Mouse (Mus musculus) lung, postnatal 4 days (tissue): ENCODE results near the gene Cyp2d22.

Experiments
- DNase-seq, 2 experiments: peaks; one replicate each; pipeline ENCODE4 v3.0.0; 2021

Gene Cyp2d22

DNA sequence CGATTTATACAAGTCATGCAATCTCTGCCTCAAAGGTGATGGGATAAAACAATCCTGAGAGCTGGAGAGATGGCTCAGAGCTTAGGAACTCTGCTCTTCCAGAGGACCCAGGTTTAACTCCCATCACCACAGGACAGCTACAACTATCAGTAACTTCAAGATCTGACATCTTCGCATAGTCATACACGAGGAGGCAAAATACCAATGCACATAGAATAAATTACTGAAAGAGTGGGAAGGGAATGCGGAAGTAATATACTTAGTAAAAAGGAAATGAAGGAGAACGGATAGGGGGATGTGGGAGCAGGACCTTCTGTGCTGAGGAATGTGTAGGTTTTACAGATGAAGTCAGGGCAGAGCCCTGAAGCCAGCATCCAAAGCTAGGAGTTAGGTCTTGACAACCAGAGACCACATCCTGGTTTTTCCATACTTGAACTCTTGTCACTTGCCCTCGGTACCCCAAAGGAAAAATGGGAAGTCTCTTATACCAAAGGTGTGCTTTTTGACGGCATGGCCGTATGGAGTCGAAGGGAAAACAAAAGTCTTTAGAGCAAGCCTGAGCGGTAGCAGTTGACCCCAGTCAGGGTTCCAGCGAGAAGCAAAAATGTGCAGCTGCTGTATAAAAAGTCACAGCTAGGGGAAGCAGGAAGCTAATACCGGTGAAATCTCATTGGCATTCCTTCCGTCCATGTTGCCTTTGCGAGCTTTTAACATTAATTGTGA lies 33.3 kb downstream of the Cyp2d22 start:
- no peak for DNase-seq

GRCm38 (mm10) chr15:82345820-82346470 lies 34.1 kb downstream of the Cyp2d22 start:
- peak; percentile 98 to 99 for DNase-seq

DNA sequence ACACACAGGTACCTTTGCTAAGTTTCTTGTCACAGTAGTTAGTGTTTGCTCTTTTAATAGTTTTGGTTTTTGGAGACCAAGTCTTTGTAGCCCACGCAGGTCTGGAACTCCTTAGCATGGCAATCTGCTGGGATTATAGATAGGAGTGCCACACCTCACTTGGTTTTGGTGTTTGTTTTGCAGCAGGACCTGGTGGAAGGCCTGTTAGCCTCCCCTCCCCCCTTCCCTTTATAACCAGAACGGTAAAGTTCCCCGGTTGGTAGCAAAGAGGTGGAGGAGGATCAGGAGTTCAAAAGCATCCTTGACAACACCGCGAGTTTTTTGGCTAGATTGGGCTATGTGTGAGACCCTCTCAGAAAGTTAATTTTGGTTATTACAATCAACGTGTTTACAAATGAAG lies 35.1 kb downstream of the Cyp2d22 start:
- DNase-seq: no peak

- DNase-seq: peak in 1 of 2 experiments; percentile 29
Measured at GRCm38 (mm10) chr15:82343368-82344287, 36.4 kb downstream of the Cyp2d22 start.

GRCm38 (mm10) chr15:82342543-82342935 lies 37.5 kb downstream of the Cyp2d22 start:
- DNase-seq: no peak

DNA sequence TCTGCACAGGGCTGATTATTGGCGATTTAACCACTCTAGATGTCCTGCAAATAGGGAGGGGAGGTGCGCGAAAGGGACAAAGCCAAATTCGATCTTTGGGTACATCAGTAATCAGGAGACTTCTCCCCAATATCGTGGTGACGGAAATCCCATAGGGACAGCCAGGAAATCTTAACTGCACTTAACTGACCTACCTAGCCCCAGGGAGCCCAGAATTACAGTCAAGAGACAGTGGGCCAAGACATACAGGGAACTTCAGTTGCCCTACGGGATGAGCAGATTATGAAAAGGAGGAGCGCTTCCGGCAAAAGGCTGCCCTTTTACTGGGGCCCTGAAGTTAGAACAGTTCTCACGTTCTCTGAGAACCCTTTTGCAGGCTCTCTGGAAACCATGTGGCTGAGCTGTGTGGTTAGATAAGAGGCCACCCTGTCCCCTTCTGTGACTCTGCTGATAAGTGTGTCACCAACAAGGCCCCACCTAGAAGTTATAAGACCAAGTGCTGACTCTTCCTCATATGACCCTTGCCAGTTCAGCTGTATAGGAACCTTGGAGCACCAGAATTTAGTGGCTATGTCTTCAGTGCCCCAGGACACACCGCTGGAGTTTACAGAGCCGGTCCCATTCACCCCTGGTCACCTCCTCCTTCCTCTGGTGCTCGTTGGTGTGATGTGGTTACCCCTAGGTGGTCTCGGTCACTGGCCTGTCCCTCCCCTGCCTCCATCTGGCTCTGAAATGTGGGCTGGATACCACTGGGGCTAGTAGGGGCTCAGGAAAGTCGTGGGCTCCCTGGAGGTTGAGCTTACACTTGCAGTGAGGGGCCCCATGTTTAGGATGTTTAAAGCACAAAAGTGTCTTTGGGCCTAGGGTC lies 38.2 kb downstream of the Cyp2d22 start:
- no peak for DNase-seq

- DNase-seq: peak; percentile 73 to 82
Measured at GRCm38 (mm10) chr15:82341036-82341501, 39.0 kb downstream of the Cyp2d22 start.

DNA sequence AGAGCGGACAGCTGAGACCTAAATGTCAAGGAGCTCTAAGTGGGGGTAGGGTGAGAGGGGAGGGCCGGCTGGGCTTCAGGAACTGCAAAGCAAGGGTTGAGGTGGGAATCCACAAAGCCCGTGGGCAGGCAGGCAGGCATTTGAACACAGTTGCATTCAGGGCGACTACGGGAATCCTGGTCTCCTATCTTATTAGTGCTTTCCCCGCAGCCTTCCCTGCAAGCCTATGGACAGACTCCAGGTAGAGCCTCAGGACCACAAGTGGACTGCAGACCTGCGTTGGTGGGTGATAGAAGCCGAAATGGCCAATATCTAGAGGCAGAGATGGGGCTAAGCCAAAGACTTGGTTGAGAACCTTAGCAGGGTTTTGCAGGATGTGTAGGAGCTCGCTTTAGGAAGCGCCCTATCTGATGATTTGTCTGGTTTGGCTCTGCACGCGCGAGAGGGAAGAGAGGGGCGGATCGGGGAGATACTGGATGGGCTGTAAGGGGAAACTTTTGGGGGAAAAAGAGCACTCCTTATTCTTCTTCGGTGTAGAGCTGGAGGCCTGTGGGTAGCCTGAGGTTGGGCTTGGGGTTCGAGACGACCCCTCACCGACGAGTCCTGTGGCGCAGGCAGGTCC lies 39.5 kb downstream of the Cyp2d22 start:
- DNase-seq: no peak

DNA sequence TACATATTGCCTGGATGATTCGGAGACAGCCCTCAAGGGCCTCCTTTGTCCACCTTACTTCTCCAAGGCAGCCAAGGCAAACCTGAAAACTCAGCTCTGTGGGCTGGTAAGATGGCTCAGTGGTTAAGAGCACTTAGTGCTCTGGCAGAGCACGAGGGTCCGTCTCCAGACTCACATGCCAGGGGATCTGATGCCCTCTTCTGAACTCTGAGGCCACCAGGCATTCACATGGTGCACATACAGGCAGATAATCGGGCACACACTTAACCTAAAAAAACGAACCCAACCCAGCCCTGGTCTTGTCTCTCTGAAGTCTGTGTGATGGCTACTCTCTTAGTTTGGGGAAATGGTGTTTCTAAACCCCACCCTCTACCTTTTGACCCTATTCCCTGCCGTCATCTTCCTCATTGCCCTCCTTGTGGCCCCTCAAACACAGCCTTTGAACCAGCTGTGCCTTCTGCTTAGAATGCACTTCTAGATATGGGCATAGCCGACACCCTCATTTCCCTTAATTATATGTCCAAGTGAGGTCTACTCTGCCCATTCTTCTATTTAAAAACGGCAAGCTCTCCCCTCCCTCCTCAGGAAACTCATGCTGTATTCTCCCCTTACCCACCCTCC lies 40.3 kb downstream of the Cyp2d22 start:
- no peak for DNase-seq

- no peak for DNase-seq
Measured at GRCm38 (mm10) chr15:82339150-82339549, 40.9 kb downstream of the Cyp2d22 start.

- peak; percentile 97 to 98 for DNase-seq
Measured at GRCm38 (mm10) chr15:82338593-82339112, 41.4 kb downstream of the Cyp2d22 start, which contains the start of the genes Naga, Pheta2 and Smdt1. Gene Naga (minus strand): TSS chr15:82338925. Gene Pheta2 (plus strand): TSS chr15:82338942. Gene Smdt1 (plus strand): TSS chr15:82338959.

DNA sequence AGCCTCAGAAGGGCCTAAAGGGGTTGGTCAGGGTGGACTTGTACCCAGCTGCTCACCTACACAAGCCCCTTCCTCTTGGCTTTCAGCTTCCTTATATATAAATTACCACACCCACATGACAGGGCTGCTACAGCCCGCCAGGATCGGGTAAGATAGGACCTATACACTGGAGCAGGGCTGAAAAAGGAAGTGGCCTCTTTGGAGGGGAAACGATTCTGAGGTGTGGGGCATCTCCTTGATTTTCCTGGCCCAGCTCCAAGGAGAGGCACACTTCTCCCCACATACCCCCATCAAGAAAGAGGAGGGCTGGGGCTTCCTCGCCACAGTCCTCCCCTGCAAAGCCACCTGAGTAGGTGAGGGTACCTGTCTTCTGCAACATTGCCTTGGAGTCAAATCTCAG lies 42.2 kb downstream of the Cyp2d22 start:
- DNase-seq: peak in 1 of 2 experiments; percentile 28

GRCm38 (mm10) chr15:82336629-82337028 lies 43.4 kb downstream of the Cyp2d22 start:
- no peak for DNase-seq

GRCm38 (mm10) chr15:82335194-82335593 lies 44.9 kb downstream of the Cyp2d22 start:
- no peak for DNase-seq

DNA sequence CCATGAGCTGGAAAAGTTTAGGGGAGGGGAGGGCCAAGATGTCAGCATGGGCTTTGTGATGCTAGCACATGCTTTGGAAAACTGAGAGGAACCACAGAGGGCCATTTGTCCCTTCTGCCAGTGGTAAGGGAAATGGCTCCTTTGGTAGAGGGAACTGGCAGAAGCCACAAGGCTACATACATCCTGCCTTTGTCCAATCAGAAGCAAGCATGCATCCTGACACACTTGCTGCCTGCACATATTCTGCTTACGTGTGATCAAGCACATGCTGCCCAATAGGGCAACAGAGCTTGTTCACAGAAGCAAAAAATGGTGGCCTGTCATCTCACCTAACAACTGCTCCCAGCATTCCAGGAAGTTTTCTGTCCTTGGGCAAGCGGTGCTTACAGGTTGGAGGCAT lies 54.7 kb downstream of the Cyp2d22 start:
- DNase-seq: no peak

DNA sequence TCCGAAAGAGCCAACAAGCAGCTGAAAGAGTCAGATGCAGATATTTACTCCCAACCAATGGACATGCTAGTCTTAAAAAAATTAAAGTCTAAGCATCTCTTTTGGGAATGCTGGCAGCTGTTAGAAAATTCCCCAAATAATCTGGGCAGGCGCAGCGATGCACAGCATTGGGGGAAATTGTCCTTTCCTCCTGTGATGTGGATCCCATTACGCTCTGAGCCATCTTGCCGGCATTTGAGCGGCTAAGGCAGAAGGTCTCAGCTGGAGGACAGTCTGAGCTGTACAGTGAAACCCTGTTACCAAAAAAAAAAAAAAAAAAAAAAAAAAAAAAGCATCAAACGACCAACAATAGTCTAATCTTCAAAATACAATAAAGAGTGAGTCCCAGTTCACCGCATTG lies 57.9 kb downstream of the Cyp2d22 start:
- DNase-seq: no peak
